Mouse (Mus musculus) effector memory CD4-positive, alpha-beta T cell, adult 5 months (primary cell): Measurements from ENCODE around the gene Catsper2. TPM values are rescaled to one million over a fixed set of nuclear protein-coding genes. Genes with fewer than 3 reads are reported as not detected.

ENCODE experiments used
- polyA plus RNA-seq: library from polyadenylated mRNA; unstranded; fragments of 100-300 nt; shearing (Covaris generic); gene quantifications from one replicate; pipeline ENCODE4 v1.2.1, GENCODE M21; 2017

The Catsper2 gene
- polyA plus RNA-seq: 1.8 TPM

DNA sequence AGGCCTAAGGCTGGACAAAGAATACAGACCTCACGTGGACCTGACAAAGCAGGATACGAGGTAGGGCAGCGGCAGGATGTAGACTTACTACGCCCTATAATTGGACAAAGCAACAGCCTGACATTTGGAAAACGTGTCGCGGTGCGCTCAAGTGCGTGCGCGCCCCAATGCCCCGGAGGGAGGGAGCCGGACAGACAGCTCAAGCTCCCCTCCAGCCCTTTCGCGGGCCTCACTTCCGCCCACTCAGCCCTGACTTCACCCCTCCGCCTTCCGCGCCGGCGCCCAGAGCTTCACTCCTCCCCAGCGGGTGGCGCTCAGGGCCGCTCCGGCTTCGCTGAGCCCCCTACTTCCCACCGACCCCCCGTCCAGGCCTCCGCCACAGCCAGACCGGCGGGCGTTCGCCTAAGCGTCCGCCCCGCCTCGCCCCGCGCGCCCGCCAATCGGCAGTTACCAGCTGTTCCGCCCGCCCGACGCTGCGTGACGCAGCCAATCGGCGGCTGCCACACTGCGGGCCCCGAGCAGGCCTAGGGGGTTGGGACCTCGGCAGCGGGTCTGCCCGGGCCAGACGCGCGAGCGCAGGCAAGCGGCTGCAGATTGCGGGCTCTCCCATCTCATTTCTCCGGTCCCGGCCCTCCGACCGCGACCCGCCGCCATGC is at the start of gene Catsper2, which contains the start of gene Pdia3:
Gene Catsper2 (minus strand): TSS at position 406 of the 656 bp plus-strand sequence.
Gene Pdia3 (plus strand): TSS at position 389 of the 656 bp plus-strand sequence.

GRCm38 (mm10) chr2:121456692-121457642 is 43.4 kb upstream of the Catsper2 start, which contains the start of gene Serinc4:
TSS of gene Serinc4 (minus strand) at chr2:121456781.

GRCm38 (mm10) chr2:121452990-121453389 is 39.4 kb upstream of the Catsper2 start, which contains the start of gene Hypk:
TSS of gene Hypk (plus strand) at chr2:121453290.

GRCm38 (mm10) chr2:121448739-121449535 is 35.3 kb upstream of the Catsper2 start, which contains the start of gene Serf2:
TSS of gene Serf2 (plus strand) at chr2:121449195.

DNA sequence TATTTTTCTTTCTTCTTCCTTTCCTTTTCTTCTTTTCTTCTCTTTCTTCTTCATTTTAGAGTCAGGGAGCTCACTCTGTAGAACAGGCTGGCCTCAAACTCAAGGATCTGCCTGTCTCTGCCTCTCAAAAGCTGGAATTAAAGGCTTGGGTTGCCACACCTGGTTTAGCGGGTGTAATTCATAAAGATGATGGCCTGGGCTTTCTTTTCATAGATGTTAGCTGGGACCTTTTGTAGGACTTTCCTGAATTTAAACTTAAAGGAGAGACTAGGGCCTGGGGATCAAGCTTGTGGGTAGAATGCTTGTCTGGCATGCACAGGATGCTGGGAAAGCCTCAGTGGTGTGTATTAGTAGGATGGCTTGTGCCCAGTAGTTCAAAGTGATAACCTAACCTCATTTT is 30.6 kb upstream of the Catsper2 start, which contains the start of gene Ell3:
Gene Ell3 (minus strand): TSS at position 101 of the 400 bp plus-strand sequence.

GRCm38 (mm10) chr2:121386961-121387575 is 26.5 kb downstream of the Catsper2 start, which contains the start of gene Strc:
TSS of gene Strc (minus strand) at chr2:121387168.

GRCm38 (mm10) chr2:121357494-121357893 is 56.1 kb downstream of the Catsper2 start, which contains the start of gene Ckmt1:
TSS of gene Ckmt1 (plus strand) at chr2:121357714.

GRCm38 (mm10) chr2:121354820-121355592 is 58.6 kb downstream of the Catsper2 start, which contains the start of gene Ppip5k1:
TSS of gene Ppip5k1 (minus strand) at chr2:121355396.

Other genes with a start within 250 kb of the Catsper2 start
- gene Tubgcp4, start 243.1 kb downstream of the Catsper2 start, polyA plus RNA-seq: 51.9 TPM
- gene Zscan29, start 242.7 kb downstream of the Catsper2 start, polyA plus RNA-seq: 21.5 TPM
- gene Trp53bp1, start 142.4 kb downstream of the Catsper2 start, polyA plus RNA-seq: 69.7 TPM
- gene Map1a, start 124.2 kb downstream of the Catsper2 start, polyA plus RNA-seq: not detected
- 13.4 TPM for gene Ppip5k1, start 58.4 kb downstream of the Catsper2 start, polyA plus RNA-seq
- not detected for gene Ckmt1, start 56.1 kb downstream of the Catsper2 start, polyA plus RNA-seq
- 0.59 TPM for gene Strc, start 26.6 kb downstream of the Catsper2 start, polyA plus RNA-seq
- gene Pdia3, start within 50 bp of the Catsper2 start, polyA plus RNA-seq: 371 TPM
- 0.45 TPM for gene Ell3, start 30.5 kb upstream of the Catsper2 start, polyA plus RNA-seq
- 338 TPM for gene Serf2, start 35.4 kb upstream of the Catsper2 start, polyA plus RNA-seq
- 103 TPM for gene Hypk, start 39.5 kb upstream of the Catsper2 start, polyA plus RNA-seq
- gene Serinc4, start 43.0 kb upstream of the Catsper2 start, polyA plus RNA-seq: not detected
- 108 TPM for gene Mfap1b, start 60.3 kb upstream of the Catsper2 start, polyA plus RNA-seq
- gene Mfap1a, start 92.9 kb upstream of the Catsper2 start, polyA plus RNA-seq: 30.9 TPM
- 3.8 TPM for gene Wdr76, start 92.9 kb upstream of the Catsper2 start, polyA plus RNA-seq